Mouse (Mus musculus) stomach, embryonic 14.5 days (tissue): ENCODE measurements around the gene Plet1. TPM values are rescaled to one million over a fixed set of nuclear protein-coding genes. Genes with fewer than 3 reads are reported as not detected.

ENCODE experiments used
- ATAC-seq: fragments of 200-750 bp; cut with Nextera tagmentation; 2 replicates; pipeline ENCODE4 v1.8.0; 2017; ENCODE audit warnings: low read depth, moderate TSS enrichment; ENCODE audit not compliant: insufficient number of reproducible peaks, insufficient read depth, low FRiP score
- H3K27ac ChIP-seq: fragments of 300-500 bp; sonication (generic); 2 replicates; pipeline ENCODE4 v1.5.1; 2014; ENCODE audit warnings: mild to moderate bottlenecking, low read length, moderate library complexity, mixed read lengths
- H3K27me3 ChIP-seq: fragments of 300-500 bp; sonication (generic); 2 replicates; pipeline ENCODE4 v1.6.1; 2014; ENCODE audit warnings: low read length, control low read depth, mixed read lengths; ENCODE audit not compliant: control insufficient read depth, insufficient read depth
- H3K36me3 ChIP-seq: fragments of 300-500 bp; sonication (generic); 2 replicates; pipeline ENCODE4 v1.6.1; 2014; ENCODE audit warnings: mild to moderate bottlenecking, control low read depth, low read length, moderate library complexity, mixed read lengths; ENCODE audit not compliant: control insufficient read depth, insufficient read depth
- H3K4me1 ChIP-seq: fragments of 300-500 bp; sonication (generic); 2 replicates; pipeline ENCODE4 v1.6.1; 2014; ENCODE audit warnings: low read length, control low read depth, mixed read lengths; ENCODE audit not compliant: control insufficient read depth, insufficient read depth
- H3K4me2 ChIP-seq: fragments of 300-500 bp; sonication (generic); replicated peaks from 2 replicates; pipeline ENCODE4 v1.6.1; 2014; ENCODE audit warnings: low read depth, low read length, control low read depth
- H3K4me3 ChIP-seq: fragments of 300-500 bp; sonication (generic); 2 replicates; pipeline ENCODE4 v1.5.1; 2014; ENCODE audit warnings: low read depth, low read length, control low read depth
- H3K9ac ChIP-seq: fragments of 300-500 bp; sonication (generic); replicated peaks from 2 replicates; pipeline ENCODE4 v1.6.1; 2014; ENCODE audit warnings: low read depth, mild to moderate bottlenecking, control low read depth, low read length, moderate library complexity, mixed read lengths
- H3K9me3 ChIP-seq: fragments of 300-500 bp; sonication (generic); 2 replicates; pipeline ENCODE4 v1.6.1; 2016; ENCODE audit warnings: low read depth, low read length, control low read depth; ENCODE audit not compliant: control insufficient read depth
- WGBS: fragments of 180-500 bp; shearing (Covaris S2); extraction: QIAGEN DNeasy Blood & Tissue Kit; methylation state at CpG from one replicate; pipeline ENCODE4 v1.1.7; 2014; 5-methylcytosine and 5-hydroxymethylcytosine counted together
- polyA plus RNA-seq: library from polyadenylated mRNA; unstranded; fragments of >200 nt; fragmentation: Nextera tagmentation; extraction: Ambion mirVana; gene quantifications from 2 replicates; pipeline ENCODE4 v1.2.1, GENCODE M21; 2014

The Plet1 gene
- polyA plus RNA-seq, 1 experiment from 2014 or later: 2.4 TPM

GRCm38 (mm10) chr9:50497076-50497475, 2.8 kb downstream of the Plet1 start:
- Histone ChIP-seq H3K9me3 (no peaks in the 10 kb centered on the region), H3K27ac (no peak overlapping the region), H3K4me3 (no peak overlapping the region), H3K4me1 (0 out of 2 replicates have a peak, but pooled peaks cover 7% of the 10 kb centered on the region), H3K4me2 (no peak overlapping the region), H3K27me3 (no peaks in the 10 kb centered on the region), H3K9ac (no peak overlapping the region), H3K36me3 (no peaks in the 10 kb centered on the region)
- no peak for ATAC-seq
- WGBS: 58% methylated on average over 6 of the region's 6 CpGs

- H3K4me2 ChIP-seq: no peak overlapping the region
- ATAC-seq: no peak
- H3K27ac ChIP-seq: no peak overlapping the region
- H3K36me3 ChIP-seq: no peaks in the 10 kb centered on the region
- 0 out of 2 replicates have a peak, but pooled peaks cover 7% of the 10 kb centered on the region for H3K4me1 ChIP-seq
- H3K9me3 ChIP-seq: no peaks in the 10 kb centered on the region
- H3K9ac ChIP-seq: no peak overlapping the region
- H3K4me3 ChIP-seq: no peak overlapping the region
- WGBS: 86% methylated on average over 2 of the region's 2 CpGs
- no peaks in the 10 kb centered on the region for H3K27me3 ChIP-seq
These were observed 3.2 kb downstream of the Plet1 start for GRCm38 (mm10) chr9:50497536-50497935.

GRCm38 (mm10) chr9:50498815-50499214, 4.5 kb downstream of the Plet1 start:
- no peaks in the 10 kb centered on the region for H3K27me3 ChIP-seq
- 83% methylated on average over 16 of the region's 16 CpGs for WGBS
- 0 out of 2 replicates have a peak, but pooled peaks cover 7% of the 10 kb centered on the region for H3K4me1 ChIP-seq
- no peak overlapping the region for H3K4me3 ChIP-seq
- H3K9me3 ChIP-seq: no peaks in the 10 kb centered on the region
- H3K36me3 ChIP-seq: no peaks in the 10 kb centered on the region
- no peak overlapping the region for H3K9ac ChIP-seq
- H3K27ac ChIP-seq: no peak overlapping the region
- no peak for ATAC-seq
- H3K4me2 ChIP-seq: no peak overlapping the region

- no peaks in the 10 kb centered on the region for H3K36me3 ChIP-seq
- H3K27me3 ChIP-seq: no peaks in the 10 kb centered on the region
- 84% methylated on average over 3 of the region's 3 CpGs for WGBS
- no peak for ATAC-seq
- no peak overlapping the region for H3K4me2 ChIP-seq
- H3K4me3 ChIP-seq: no peak overlapping the region
- no peaks in the 10 kb centered on the region for H3K9me3 ChIP-seq
- H3K4me1 ChIP-seq: 0 out of 2 replicates have a peak, but pooled peaks cover 7% of the 10 kb centered on the region
- H3K9ac ChIP-seq: no peak overlapping the region
- no peak overlapping the region for H3K27ac ChIP-seq
These were observed 5.5 kb downstream of the Plet1 start for GRCm38 (mm10) chr9:50499781-50500180.

GRCm38 (mm10) chr9:50500467-50500973, 6.2 kb downstream of the Plet1 start:
- H3K4me2 ChIP-seq: peak overlapping the region; percentile 37
- no peaks in the 10 kb centered on the region for H3K36me3 ChIP-seq
- H3K27me3 ChIP-seq: no peaks in the 10 kb centered on the region
- no peaks in the 10 kb centered on the region for H3K9me3 ChIP-seq
- no peak overlapping the region for H3K27ac ChIP-seq
- ATAC-seq: no peak
- 70% methylated on average over 15 of the region's 15 CpGs for WGBS
- peak overlapping the region; percentile 24; the same call in 1 of the 2 replicates for H3K4me3 ChIP-seq
- no peak overlapping the region for H3K9ac ChIP-seq
- H3K4me1 ChIP-seq: peaks cover 9% of the 10 kb centered on the region; the same call in 1 of the 2 replicates

- no peak overlapping the region for H3K27ac ChIP-seq
- no peak overlapping the region for H3K9ac ChIP-seq
- no peaks in the 10 kb centered on the region for H3K36me3 ChIP-seq
- no peaks in the 10 kb centered on the region for H3K9me3 ChIP-seq
- peak overlapping the region; percentile 24 for H3K4me3 ChIP-seq
- ATAC-seq: peak; percentile 90
- peaks cover 13% of the 10 kb centered on the region; the same call in 1 of the 2 replicates for H3K4me1 ChIP-seq
- WGBS: 20% methylated on average over 14 of the region's 14 CpGs
- H3K27me3 ChIP-seq: no peaks in the 10 kb centered on the region
- H3K4me2 ChIP-seq: peak overlapping the region; percentile 37
These were observed 6.7 kb downstream of the Plet1 start for GRCm38 (mm10) chr9:50500974-50501501.

GRCm38 (mm10) chr9:50502949-50503348, 8.6 kb downstream of the Plet1 start:
- ATAC-seq: no peak
- peaks cover 6% of the 10 kb centered on the region; the same call in 1 of the 2 replicates for H3K4me1 ChIP-seq
- no peak overlapping the region for H3K4me2 ChIP-seq
- H3K9me3 ChIP-seq: no peaks in the 10 kb centered on the region
- H3K9ac ChIP-seq: no peak overlapping the region
- H3K36me3 ChIP-seq: no peaks in the 10 kb centered on the region
- H3K27ac ChIP-seq: no peak overlapping the region
- no peak overlapping the region for H3K4me3 ChIP-seq
- H3K27me3 ChIP-seq: no peaks in the 10 kb centered on the region
- 81% methylated on average over 3 of the region's 3 CpGs for WGBS

GRCm38 (mm10) chr9:50505405-50505804, 11.1 kb downstream of the Plet1 start:
- no peaks in the 10 kb centered on the region for H3K27me3 ChIP-seq
- H3K9me3 ChIP-seq: no peaks in the 10 kb centered on the region
- ATAC-seq: no peak
- H3K4me3 ChIP-seq: no peak overlapping the region
- no peak overlapping the region for H3K27ac ChIP-seq
- H3K4me1 ChIP-seq: peaks cover 6% of the 10 kb centered on the region; the same call in 1 of the 2 replicates
- H3K9ac ChIP-seq: no peak overlapping the region
- 21% methylated on average over 6 of the region's 6 CpGs for WGBS
- H3K36me3 ChIP-seq: no peaks in the 10 kb centered on the region
- no peak overlapping the region for H3K4me2 ChIP-seq

GRCm38 (mm10) chr9:50507570-50507969, 13.2 kb downstream of the Plet1 start:
- Histone ChIP-seq H3K4me3 (no peak overlapping the region), H3K9ac (no peak overlapping the region), H3K9me3 (no peaks in the 10 kb centered on the region), H3K27ac (no peak overlapping the region), H3K27me3 (no peaks in the 10 kb centered on the region), H3K4me1 (peaks cover 6% of the 10 kb centered on the region; the same call in 1 of the 2 replicates), H3K4me2 (no peak overlapping the region), H3K36me3 (no peaks in the 10 kb centered on the region)
- WGBS: 43% methylated on average over 7 of the region's 7 CpGs
- no peak for ATAC-seq
